8 mouse cellular contexts compared by ENCODE assay signal in genomic region chr7:36695276-36695675, GRCm38 (mm10). TPM values are rescaled to one million over a fixed set of nuclear protein-coding genes. Genes with fewer than 3 reads are reported as not detected.
DNase-seq lines count a peak whose midpoint lies in the region; ATAC-seq and TF ChIP-seq lines count a peak whose summit lies in the region.

No protein-coding gene starts in this region.

- H3K4me1 ChIP-seq in liver, embryonic 11.5 days (replicated peaks; ENCODE audit: control insufficient read depth, insufficient read depth, low read length): peaks cover 4% of the 10 kb centered on the region
- no peaks in the 10 kb centered on the region for H3K4me1 ChIP-seq in stomach, postnatal 0 days (replicated peaks; ENCODE audit: control insufficient read depth, insufficient read depth)

- H3K9ac ChIP-seq in liver, embryonic 11.5 days (ENCODE audit: low read depth, low read length): no peak overlapping the region
- peak overlapping the region; percentile 76 for H3K9ac ChIP-seq in stomach, postnatal 0 days (ENCODE audit: low read length)

- TF ChIP-seq CTCF in stomach, postnatal 0 days (IDR thresholded peaks at IDR 0.05; ENCODE audit: low read depth): no peak

- 3% methylated on average over 25 of the region's 25 CpGs for WGBS in liver, embryonic 11.5 days
- 11% methylated on average over 25 of the region's 25 CpGs for WGBS in stomach, postnatal 0 days

- no peaks in the 10 kb centered on the region for H3K36me3 ChIP-seq in liver, embryonic 11.5 days (ENCODE audit: control insufficient read depth, insufficient read depth, low read length)
- no peaks in the 10 kb centered on the region for H3K36me3 ChIP-seq in stomach, postnatal 0 days (ENCODE audit: control insufficient read depth, insufficient read depth, low read length)

- H3K9me3 ChIP-seq in liver, embryonic 11.5 days (ENCODE audit: control insufficient read depth, low read length): no peaks in the 10 kb centered on the region
- H3K9me3 ChIP-seq in stomach, postnatal 0 days (ENCODE audit: control insufficient read depth, low read length): no peaks in the 10 kb centered on the region

- H3K4me3 ChIP-seq in liver, embryonic 11.5 days (ENCODE audit: low read depth, low read length): peak overlapping the region; percentile 69
- H3K4me3 ChIP-seq in stomach, postnatal 0 days (ENCODE audit: low read depth, low read length): peak overlapping the region; percentile 83

- H3K27ac ChIP-seq in liver, embryonic 11.5 days (ENCODE audit: low read depth, low read length): no peak overlapping the region
- no peak overlapping the region for H3K27ac ChIP-seq in stomach, postnatal 0 days (replicated peaks)

- ATAC-seq in liver, embryonic 11.5 days (replicated peaks; ENCODE audit: low FRiP score): no peak
- no peak for ATAC-seq in stomach, postnatal 0 days (ENCODE audit: low FRiP score, low TSS enrichment)
- no peak for ATAC-seq in megakaryocyte progenitor cell, adult 5-6 weeks (replicated peaks; ENCODE audit: poor library complexity)

- peak overlapping the region; percentile 90 for H3K4me2 ChIP-seq in liver, embryonic 11.5 days
- H3K4me2 ChIP-seq in stomach, postnatal 0 days (replicated peaks; ENCODE audit: low read depth): peak overlapping the region; percentile 99

- H3K27me3 ChIP-seq in liver, embryonic 11.5 days (replicated peaks; ENCODE audit: control insufficient read depth, insufficient read depth, low read length): peaks cover 95% of the 10 kb centered on the region
- H3K27me3 ChIP-seq in stomach, postnatal 0 days (ENCODE audit: control insufficient read depth, insufficient read depth, low read length): peaks cover 5% of the 10 kb centered on the region; the same call in 1 of the 2 replicates

- TF ChIP-seq EP300 in stomach, postnatal 0 days (optimal IDR thresholded peaks at IDR 0.05): no peak

- peak; percentile 41 for DNase-seq in cerebellum, adult 9-11 months
- no peak for DNase-seq in cerebellum, adult 9-10 months
- DNase-seq in retina, postnatal 1 day: peak; percentile 64
- no peak for DNase-seq in retina, embryonic 14.5 days (ENCODE audit: low spot score)
- DNase-seq in liver, embryonic 11.5 days (ENCODE audit: low spot score): no peak
- DNase-seq in stomach, postnatal 0 days (ENCODE audit: low spot score): no peak
- no peak for DNase-seq in right cerebral cortex, postnatal 4 days

RNA-seq across cellular contexts. Expression of gene Tshz3, which starts 2.6 kb away (rescaled TPM):
- polyA plus RNA-seq in liver, embryonic 11.5 days (2014; fragmentation: Nextera tagmentation; extraction: Ambion mirVana): 3.3 and 3.7 TPM in 2 replicates
- 4.3 and 4.4 TPM in 2 replicates for polyA plus RNA-seq in stomach, postnatal 0 days (2015; fragmentation: Nextera tagmentation; extraction: Ambion mirVana)
- 0.02 and 0.24 TPM in 2 replicates for total RNA-seq in megakaryocyte progenitor cell, adult 5-6 weeks (2015)
- 0.27 TPM in 1 of 2 replicates, not detected in the other for total RNA-seq in megakaryocyte progenitor cell, adult 5-6 weeks (2017)

Comparison
In these comparisons a context has a peak if more than half of its experiments do, and no peak if none do; other contexts are left out.
1. DNase-seq: peak in cerebellum, adult 9-11 months (single experiment) and retina, postnatal 1 day (single experiment); none in cerebellum, adult 9-10 months (single experiment), retina, embryonic 14.5 days (single experiment), liver, embryonic 11.5 days (single experiment), stomach, postnatal 0 days (single experiment) and right cerebral cortex, postnatal 4 days (single experiment).